Mouse (Mus musculus) heart, adult 11 months (tissue): ENCODE measurements around the gene Ptpre.

Experiments
- DNase-seq: peaks from one replicate; pipeline ENCODE4 v3.0.0; 2022

Gene Ptpre

GRCm38 (mm10) chr7:135609028-135609427 lies 71.7 kb downstream of the Ptpre start:
- DNase-seq, result peak; percentile 64

- DNase-seq, result peak; percentile 91
Observed at GRCm38 (mm10) chr7:135609655-135610054, 72.4 kb downstream of the Ptpre start.

GRCm38 (mm10) chr7:135612276-135612675 lies 75.0 kb downstream of the Ptpre start:
- peak; percentile 73 for DNase-seq

- no peak for DNase-seq
Observed at GRCm38 (mm10) chr7:135612801-135613200, 75.5 kb downstream of the Ptpre start.

GRCm38 (mm10) chr7:135613380-135613779 lies 76.1 kb downstream of the Ptpre start:
- peak; percentile 82 for DNase-seq

GRCm38 (mm10) chr7:135614892-135615291 lies 77.6 kb downstream of the Ptpre start:
- DNase-seq, result no peak

- DNase-seq, result peak; percentile 87
Observed at GRCm38 (mm10) chr7:135616479-135616878, 79.2 kb downstream of the Ptpre start.

GRCm38 (mm10) chr7:135617776-135618175 lies 80.5 kb downstream of the Ptpre start:
- DNase-seq, result no peak

GRCm38 (mm10) chr7:135621649-135622048 lies 84.4 kb downstream of the Ptpre start:
- DNase-seq, result no peak

- no peak for DNase-seq
Observed at GRCm38 (mm10) chr7:135622241-135622640, 85.0 kb downstream of the Ptpre start.

- no peak for DNase-seq
Observed at GRCm38 (mm10) chr7:135624854-135625253, 87.6 kb downstream of the Ptpre start.

GRCm38 (mm10) chr7:135628363-135628762 lies 91.1 kb downstream of the Ptpre start:
- DNase-seq, result peak; percentile 82

GRCm38 (mm10) chr7:135629019-135629418 lies 91.7 kb downstream of the Ptpre start:
- DNase-seq, result no peak

- DNase-seq, result peak; percentile 91
Observed at GRCm38 (mm10) chr7:135631776-135632552, 94.7 kb downstream of the Ptpre start.

GRCm38 (mm10) chr7:135632716-135633258 lies 95.5 kb downstream of the Ptpre start:
- peak; percentile 77 for DNase-seq

- DNase-seq, result no peak
Observed at GRCm38 (mm10) chr7:135634851-135635624, 97.8 kb downstream of the Ptpre start.

GRCm38 (mm10) chr7:135637406-135637980 lies 100.2 kb downstream of the Ptpre start:
- peak; percentile 90 for DNase-seq

GRCm38 (mm10) chr7:135639361-135639760 lies 102.1 kb downstream of the Ptpre start:
- no peak for DNase-seq

GRCm38 (mm10) chr7:135641698-135642507 lies 104.6 kb downstream of the Ptpre start:
- DNase-seq, result no peak

GRCm38 (mm10) chr7:135644452-135644851 lies 107.2 kb downstream of the Ptpre start:
- no peak for DNase-seq

GRCm38 (mm10) chr7:135646976-135647375 lies 109.7 kb downstream of the Ptpre start:
- peak; percentile 79 for DNase-seq

- DNase-seq, result peak; percentile 92
Observed at GRCm38 (mm10) chr7:135648821-135649220, 111.5 kb downstream of the Ptpre start.
